29 mouse cellular contexts compared by ENCODE assay signal in the genomic region with DNA sequence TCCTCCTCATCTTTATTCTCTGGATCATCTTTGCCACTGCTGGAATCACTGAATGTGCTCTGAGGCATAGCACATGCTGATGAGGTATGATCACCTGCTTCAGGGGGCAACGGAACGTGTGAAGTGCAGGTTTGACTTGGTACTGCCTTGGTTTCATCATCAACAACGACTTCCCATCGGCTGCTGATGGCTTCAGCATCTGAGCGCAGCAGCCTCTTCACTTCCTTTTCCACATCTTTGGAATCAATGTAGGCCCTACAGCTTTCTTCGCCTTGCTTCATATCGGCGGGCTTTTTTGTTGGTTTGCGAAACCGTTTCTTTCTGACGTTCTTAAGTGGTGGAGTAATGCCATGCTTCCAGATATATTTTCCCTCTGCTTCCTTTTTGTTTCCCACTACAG. TPM values are rescaled to one million over a fixed set of nuclear protein-coding genes. Genes with fewer than 3 reads are reported as not detected.
"Had no signal": no experiment of that assay in that cellular context is flagged by ENCODE, and none has a peak within 500 bp of the region (broad histone marks: within the 10 kb centered on the region; RNA-seq: fewer than 3 reads in every experiment).

No protein-coding gene starts in this region.

- H3K27ac ChIP-seq: liver, embryonic 15.5 days; lung, embryonic 15.5 days; macrophage; midbrain, embryonic 10.5 days; midbrain, embryonic 12.5 days; neural tube, embryonic 13.5 days; neural tube, embryonic 15.5 days; stomach, embryonic 15.5 days; stomach, postnatal 0 days had no signal

- H3K4me2 ChIP-seq: liver, embryonic 15.5 days; lung, embryonic 15.5 days; midbrain, embryonic 12.5 days; neural tube, embryonic 13.5 days; neural tube, embryonic 15.5 days; stomach, embryonic 15.5 days had no signal

- ATAC-seq: liver, postnatal 0 days; lung, postnatal 0 days; midbrain, embryonic 16.5 days had no signal

- H3K4me1 ChIP-seq: liver, embryonic 15.5 days; lung, embryonic 15.5 days; midbrain, embryonic 10.5 days; midbrain, embryonic 12.5 days; neural tube, embryonic 15.5 days; stomach, embryonic 15.5 days had no signal

- H3K9ac ChIP-seq: liver, embryonic 15.5 days; liver, postnatal 0 days; lung, embryonic 15.5 days; midbrain, embryonic 12.5 days; neural tube, embryonic 13.5 days; neural tube, embryonic 15.5 days; stomach, embryonic 15.5 days had no signal

- H3K36me3 ChIP-seq: liver, embryonic 15.5 days; lung, embryonic 15.5 days; stomach, embryonic 15.5 days had no signal

- H3K27me3 ChIP-seq: liver, embryonic 15.5 days; lung, embryonic 15.5 days; midbrain, embryonic 12.5 days; neural tube, embryonic 13.5 days; neural tube, embryonic 15.5 days; stomach, embryonic 15.5 days had no signal

- H3K9me3 ChIP-seq: liver, embryonic 15.5 days; lung, embryonic 15.5 days; neural tube, embryonic 13.5 days; stomach, embryonic 15.5 days had no signal

- H3K4me3 ChIP-seq: liver, embryonic 15.5 days; lung, embryonic 15.5 days; midbrain, embryonic 10.5 days; midbrain, embryonic 12.5 days; myocyte; neural tube, embryonic 13.5 days; neural tube, embryonic 15.5 days; stomach, embryonic 15.5 days had no signal

- DNase-seq: liver, postnatal 0 days; lung, adult 2 months; lung, postnatal 14 days; lung, postnatal 36 days; midbrain, embryonic 14.5 days; retina, postnatal 1 day; right cerebral cortex, adult 18-20 months; right cerebral cortex, postnatal 25 days; right cerebral cortex, postnatal 4 days; spleen, adult 18-20 months; thymus, adult 2 months; thymus, postnatal 25 days; thymus, postnatal 4 days had no signal

RNA-seq across cellular contexts. Expression of a gene that starts 0.8 kb away (rescaled TPM):
- total RNA-seq: megakaryocyte, adult 5-6 weeks; megakaryocyte-erythroid progenitor cell, adult 5-6 weeks had no signal
- polyA plus RNA-seq: liver, embryonic 15.5 days; liver, postnatal 0 days; lung, adult 2 months; lung, embryonic 15.5 days; lung, postnatal 0 days; macrophage; midbrain, embryonic 10.5 days; midbrain, embryonic 12.5 days; midbrain, embryonic 14.5 days; myocyte; neural tube, embryonic 11.5 days; small intestine, adult 2 months; stomach, embryonic 15.5 days; stomach, postnatal 0 days; thymus, adult 2 months had no signal
